Mouse (Mus musculus): ENCODE results near the gene Cst7. TPM values are rescaled to one million over a fixed set of nuclear protein-coding genes. Genes with fewer than 3 reads are reported as not detected.

The Cst7 gene
- polyA plus RNA-seq, 1 experiment from 2014 or later: 0.34 TPM

GRCm38 (mm10) chr2:150627140-150627539 lies 56.9 kb downstream of the Cst7 start:
- H3K9ac ChIP-seq: no peak overlapping the region
- H3K27me3 ChIP-seq (replicated peaks): no peaks in the 10 kb centered on the region
- WGBS: 61% methylated on average over 6 of the region's 6 CpGs
- no peak overlapping the region for H3K4me2 ChIP-seq
- no peaks in the 10 kb centered on the region for H3K4me1 ChIP-seq (replicated peaks)
- no peaks in the 10 kb centered on the region for H3K9me3 ChIP-seq (replicated peaks)
- H3K36me3 ChIP-seq: no peaks in the 10 kb centered on the region
- H3K27ac ChIP-seq (ENCODE audit: poor library complexity, severe bottlenecking): no peak overlapping the region
- no peak overlapping the region for H3K4me3 ChIP-seq
- no peak for ATAC-seq (ENCODE audit: insufficient number of reproducible peaks, low FRiP score)

Other genes starting within 250 kb of the Cst7 start
- gene Gm10130, start 246.7 kb upstream of the Cst7 start, polyA plus RNA-seq (2016; fragmentation: Nextera tagmentation; extraction: Ambion mirVana): 2.3 and 2.8 TPM in 2 replicates
- 4.9 and 5.4 TPM in 2 replicates for gene 3300002I08Rik, start 207.7 kb upstream of the Cst7 start, polyA plus RNA-seq (2016; fragmentation: Nextera tagmentation; extraction: Ambion mirVana)
- gene Zfp442, start 118.9 kb upstream of the Cst7 start, polyA plus RNA-seq (2016; fragmentation: Nextera tagmentation; extraction: Ambion mirVana): 4.6 and 4.8 TPM in 2 replicates
- gene Zfp345, start 85.3 kb upstream of the Cst7 start, polyA plus RNA-seq (2016; fragmentation: Nextera tagmentation; extraction: Ambion mirVana): 0.08 and 0.12 TPM in 2 replicates
- gene Apmap, start 38.2 kb downstream of the Cst7 start, polyA plus RNA-seq (2016; fragmentation: Nextera tagmentation; extraction: Ambion mirVana): 29.3 and 32.5 TPM in 2 replicates
- 11.1 and 12.7 TPM in 2 replicates for gene Acss1, start 98.1 kb downstream of the Cst7 start, polyA plus RNA-seq (2016; fragmentation: Nextera tagmentation; extraction: Ambion mirVana)
- not detected in 2 replicates for gene Vsx1, start 118.9 kb downstream of the Cst7 start, polyA plus RNA-seq (2016; fragmentation: Nextera tagmentation; extraction: Ambion mirVana)
- 21.1 and 21.2 TPM in 2 replicates for gene Entpd6, start 178.6 kb downstream of the Cst7 start, polyA plus RNA-seq (2016; fragmentation: Nextera tagmentation; extraction: Ambion mirVana)
- gene Pygb, start 216.3 kb downstream of the Cst7 start, polyA plus RNA-seq (2016; fragmentation: Nextera tagmentation; extraction: Ambion mirVana): 212 and 213 TPM in 2 replicates